Mouse (Mus musculus): Measurements from ENCODE around the gene Ptpdc1. TPM values are rescaled to one million over a fixed set of nuclear protein-coding genes. Genes with fewer than 3 reads are reported as not detected.
A peak's percentile ranks its signal among the peaks of the same experiment; 100 is the strongest.

Gene Ptpdc1
- polyA plus RNA-seq, 1 experiment from 2014 or later: 3.1 TPM

GRCm38 (mm10) chr13:48567646-48568045, 57.8 kb downstream of the Ptpdc1 start:
- H3K27ac ChIP-seq (replicated peaks): 0 out of 2 replicates have a peak overlapping the region, but pooled peaks have one; percentile 61
- H3K4me2 ChIP-seq (replicated peaks; ENCODE audit: low read depth): no peak overlapping the region
- no peak overlapping the region for H3K4me3 ChIP-seq (ENCODE audit: low read depth, low read length)
- TF ChIP-seq CTCF (IDR thresholded peaks at IDR 0.05; ENCODE audit: low read depth) (no peak), EP300 (optimal IDR thresholded peaks at IDR 0.05) (no peak)
- H3K27me3 ChIP-seq (ENCODE audit: control insufficient read depth, insufficient read depth, low read length): no peaks in the 10 kb centered on the region
- H3K9ac ChIP-seq (ENCODE audit: low read length): no peak overlapping the region
- H3K36me3 ChIP-seq (ENCODE audit: control insufficient read depth, insufficient read depth, low read length): no peaks in the 10 kb centered on the region
- DNase-seq (ENCODE audit: low spot score): no peak
- no peak for ATAC-seq (ENCODE audit: low FRiP score, low TSS enrichment)
- H3K4me1 ChIP-seq (replicated peaks; ENCODE audit: control insufficient read depth, insufficient read depth): no peaks in the 10 kb centered on the region; the same call in 1 of the 2 replicates
- 45% methylated on average over 3 of the region's 3 CpGs for WGBS
- H3K9me3 ChIP-seq (ENCODE audit: control insufficient read depth, low read length): no peaks in the 10 kb centered on the region

DNA sequence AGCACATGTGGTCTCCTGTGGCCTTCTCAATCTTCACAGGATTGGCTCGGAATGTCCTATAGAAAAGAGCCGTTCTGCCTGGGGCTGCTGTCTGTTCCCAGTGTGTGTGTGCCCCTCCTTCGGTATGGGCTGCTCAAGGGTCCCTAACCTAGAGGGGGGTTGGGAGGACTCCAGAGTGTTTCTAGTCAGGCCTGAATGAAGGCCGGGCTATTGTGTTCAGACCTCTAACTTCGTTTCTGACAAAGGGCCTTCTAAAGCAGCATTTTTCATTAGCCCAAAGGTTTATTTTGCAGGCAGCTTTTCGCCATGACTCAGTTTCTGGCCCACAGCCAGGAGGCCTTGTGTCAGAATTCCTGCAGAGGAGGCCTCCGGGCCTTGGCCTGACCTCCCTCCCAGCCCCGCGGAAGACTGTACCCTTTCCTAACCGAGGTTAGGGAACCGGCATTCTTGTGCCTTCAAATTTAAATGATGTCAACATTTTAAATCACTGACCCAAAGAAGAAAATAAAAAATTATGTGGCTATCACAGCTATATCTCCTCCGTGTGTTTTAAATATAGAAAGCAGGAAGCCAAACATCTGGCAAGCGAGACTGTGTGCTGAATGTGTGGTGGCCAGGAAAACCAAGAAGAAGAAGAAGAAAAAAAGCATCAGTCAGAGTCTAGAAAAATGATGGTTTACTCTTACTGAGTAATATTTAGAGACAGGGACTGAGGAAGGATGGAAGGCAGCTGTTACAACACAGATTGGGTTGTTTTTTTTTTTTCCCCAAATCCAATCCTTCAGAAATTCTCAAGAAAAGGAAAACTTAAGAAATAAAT, 59.1 kb downstream of the Ptpdc1 start:
- peak; percentile 86 for ATAC-seq (ENCODE audit: low FRiP score, low TSS enrichment)
- Histone ChIP-seq H3K36me3 (ENCODE audit: control insufficient read depth, insufficient read depth, low read length) (no peaks in the 10 kb centered on the region), H3K27me3 (ENCODE audit: control insufficient read depth, insufficient read depth, low read length) (no peaks in the 10 kb centered on the region), H3K27ac (replicated peaks) (peak overlapping the region; percentile 91), H3K4me2 (replicated peaks; ENCODE audit: low read depth) (no peak overlapping the region), H3K4me3 (ENCODE audit: low read depth, low read length) (no peak overlapping the region), H3K4me1 (replicated peaks; ENCODE audit: control insufficient read depth, insufficient read depth) (no peaks in the 10 kb centered on the region; the same call in 1 of the 2 replicates), H3K9me3 (ENCODE audit: control insufficient read depth, low read length) (no peaks in the 10 kb centered on the region), H3K9ac (ENCODE audit: low read length) (peak overlapping the region; percentile 28)
- WGBS: 6% methylated on average over 13 of the region's 13 CpGs
- DNase-seq (ENCODE audit: low spot score): peak; percentile 89
- TF ChIP-seq EP300 (optimal IDR thresholded peaks at IDR 0.05): no peak
- TF ChIP-seq CTCF (IDR thresholded peaks at IDR 0.05; ENCODE audit: low read depth): no peak

GRCm38 (mm10) chr13:48564881-48565600, 60.4 kb downstream of the Ptpdc1 start:
- Histone ChIP-seq H3K9ac (ENCODE audit: low read length) (no peak overlapping the region), H3K9me3 (ENCODE audit: control insufficient read depth, low read length) (no peaks in the 10 kb centered on the region), H3K4me2 (replicated peaks; ENCODE audit: low read depth) (no peak overlapping the region), H3K27me3 (ENCODE audit: control insufficient read depth, insufficient read depth, low read length) (no peaks in the 10 kb centered on the region), H3K4me3 (ENCODE audit: low read depth, low read length) (no peak overlapping the region), H3K36me3 (ENCODE audit: control insufficient read depth, insufficient read depth, low read length) (no peaks in the 10 kb centered on the region), H3K4me1 (replicated peaks; ENCODE audit: control insufficient read depth, insufficient read depth) (no peaks in the 10 kb centered on the region; the same call in 1 of the 2 replicates), H3K27ac (replicated peaks) (peak overlapping the region; percentile 35; the same call in 1 of the 2 replicates)
- no peak for TF ChIP-seq EP300 (optimal IDR thresholded peaks at IDR 0.05)
- TF ChIP-seq CTCF (IDR thresholded peaks at IDR 0.05; ENCODE audit: low read depth): no peak
- 73% methylated on average over 5 of the region's 5 CpGs for WGBS
- no peak for ATAC-seq (ENCODE audit: low FRiP score, low TSS enrichment)
- no peak for DNase-seq (ENCODE audit: low spot score)

DNA sequence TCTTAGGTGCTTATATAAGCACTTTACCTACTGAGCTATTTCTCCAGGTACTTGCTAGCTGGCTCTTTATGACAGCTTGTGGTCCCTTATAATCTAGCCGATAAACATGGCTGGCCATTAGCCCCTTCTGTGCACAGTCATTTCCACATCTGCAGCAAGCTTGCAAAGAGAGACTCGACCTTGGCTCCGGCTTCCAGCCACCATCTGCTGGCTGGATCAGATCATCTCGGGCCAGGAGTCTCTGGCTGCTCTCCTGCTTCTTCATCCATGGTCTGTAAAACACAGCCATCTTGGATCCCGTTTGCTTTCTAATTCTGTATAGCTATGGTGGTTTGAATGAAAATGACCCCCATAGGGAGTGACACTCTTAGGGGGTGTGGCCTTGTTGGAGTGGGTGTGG, 63.1 kb downstream of the Ptpdc1 start:
- H3K9ac ChIP-seq (ENCODE audit: low read length): no peak overlapping the region
- 75% methylated on average over 5 of the region's 5 CpGs for WGBS
- no peaks in the 10 kb centered on the region; the same call in 1 of the 2 replicates for H3K4me1 ChIP-seq (replicated peaks; ENCODE audit: control insufficient read depth, insufficient read depth)
- no peak for ATAC-seq (ENCODE audit: low FRiP score, low TSS enrichment)
- DNase-seq (ENCODE audit: low spot score): no peak
- no peak overlapping the region for H3K4me3 ChIP-seq (ENCODE audit: low read depth, low read length)
- H3K27me3 ChIP-seq (ENCODE audit: control insufficient read depth, insufficient read depth, low read length): no peaks in the 10 kb centered on the region
- H3K4me2 ChIP-seq (replicated peaks; ENCODE audit: low read depth): no peak overlapping the region
- no peaks in the 10 kb centered on the region for H3K36me3 ChIP-seq (ENCODE audit: control insufficient read depth, insufficient read depth, low read length)
- TF ChIP-seq EP300 (optimal IDR thresholded peaks at IDR 0.05): no peak
- TF ChIP-seq CTCF (IDR thresholded peaks at IDR 0.05; ENCODE audit: low read depth): no peak
- H3K9me3 ChIP-seq (ENCODE audit: control insufficient read depth, low read length): no peaks in the 10 kb centered on the region
- no peak overlapping the region for H3K27ac ChIP-seq (replicated peaks)

- H3K36me3 ChIP-seq (ENCODE audit: control insufficient read depth, insufficient read depth, low read length): no peaks in the 10 kb centered on the region
- no peak overlapping the region for H3K27ac ChIP-seq (replicated peaks)
- no peak overlapping the region for H3K9ac ChIP-seq (ENCODE audit: low read length)
- 81% methylated on average over 2 of the region's 2 CpGs for WGBS
- no peak overlapping the region for H3K4me3 ChIP-seq (ENCODE audit: low read depth, low read length)
- ATAC-seq (ENCODE audit: low FRiP score, low TSS enrichment) (no peak), DNase-seq (ENCODE audit: low spot score) (no peak)
- no peaks in the 10 kb centered on the region for H3K27me3 ChIP-seq (ENCODE audit: control insufficient read depth, insufficient read depth, low read length)
- no peaks in the 10 kb centered on the region; the same call in 1 of the 2 replicates for H3K4me1 ChIP-seq (replicated peaks; ENCODE audit: control insufficient read depth, insufficient read depth)
- no peak overlapping the region for H3K4me2 ChIP-seq (replicated peaks; ENCODE audit: low read depth)
- H3K9me3 ChIP-seq (ENCODE audit: control insufficient read depth, low read length): no peaks in the 10 kb centered on the region
- TF ChIP-seq EP300 (optimal IDR thresholded peaks at IDR 0.05) (no peak), CTCF (IDR thresholded peaks at IDR 0.05; ENCODE audit: low read depth) (no peak)
Observed at GRCm38 (mm10) chr13:48561481-48561880, 64.0 kb downstream of the Ptpdc1 start.
